Mouse (Mus musculus) embryo, embryonic 11 days (tissue): ENCODE measurements around the gene Srsf7.

Experiments used
- DNase-seq: peaks from one replicate; pipeline ENCODE4 v3.0.0-alpha.2; 2015

Srsf7 gene

GRCm38 (mm10) chr17:80152767-80153630 is 54.1 kb downstream of the Srsf7 start:
- no peak for DNase-seq

- DNase-seq: no peak
These were observed 55.8 kb downstream of the Srsf7 start for GRCm38 (mm10) chr17:80151353-80151752.
